Mouse (Mus musculus) retina, postnatal 1 day (tissue): ENCODE results near the gene Acap1.
"Not testable (repeated sequence)": the region's sequence is repeated elsewhere in the genome, so short reads cannot be mapped to it uniquely, and the experiment has no call there.

Experiments
- DNase-seq: peaks from one replicate; pipeline ENCODE4 v3.0.0-alpha.2; 2012

The Acap1 gene

GRCm38 (mm10) chr11:69867335-69867734, 28.0 kb downstream of the Acap1 start:
- DNase-seq: no peak

GRCm38 (mm10) chr11:69865561-69865960, 29.8 kb downstream of the Acap1 start:
- DNase-seq: no peak

GRCm38 (mm10) chr11:69864138-69864860, 31.0 kb downstream of the Acap1 start:
- DNase-seq: no peak

GRCm38 (mm10) chr11:69863729-69864128, 31.6 kb downstream of the Acap1 start:
- not testable (repeated sequence) for DNase-seq

- no peak for DNase-seq
Observed at GRCm38 (mm10) chr11:69858113-69858998, 37.0 kb downstream of the Acap1 start, which contains the start of gene Tnk1. Gene Tnk1, minus strand, starts transcription at chr11:69858730.

GRCm38 (mm10) chr11:69855347-69855746, 40.0 kb downstream of the Acap1 start:
- peak; percentile 70 for DNase-seq

GRCm38 (mm10) chr11:69854680-69855079, 40.7 kb downstream of the Acap1 start:
- no peak for DNase-seq

- peak; percentile 24 for DNase-seq
Observed at GRCm38 (mm10) chr11:69853994-69854393, 41.3 kb downstream of the Acap1 start.

GRCm38 (mm10) chr11:69850754-69851153, 44.6 kb downstream of the Acap1 start:
- no peak for DNase-seq

- DNase-seq: no peak
Observed at GRCm38 (mm10) chr11:69849884-69850283, 45.5 kb downstream of the Acap1 start.

- no peak for DNase-seq
Observed at GRCm38 (mm10) chr11:69849128-69849527, 46.2 kb downstream of the Acap1 start.

- no peak for DNase-seq
Observed at GRCm38 (mm10) chr11:69848021-69848420, 47.3 kb downstream of the Acap1 start.

- no peak for DNase-seq
Observed at GRCm38 (mm10) chr11:69846738-69847688, 48.3 kb downstream of the Acap1 start.

- DNase-seq: peak; percentile 95
Observed at GRCm38 (mm10) chr11:69846198-69846680, 49.1 kb downstream of the Acap1 start, which contains the start of gene Plscr3. Gene Plscr3, plus strand, starts transcription at chr11:69846376.

GRCm38 (mm10) chr11:69838714-69839104, 56.6 kb downstream of the Acap1 start:
- no peak for DNase-seq

GRCm38 (mm10) chr11:69837952-69838713, 57.2 kb downstream of the Acap1 start, which contains the start of gene Tmem256:
Gene Tmem256, plus strand, starts transcription at chr11:69838514.
- DNase-seq: peak; percentile 99

GRCm38 (mm10) chr11:69837604-69837951, 57.8 kb downstream of the Acap1 start, which contains the start of gene Nlgn2:
Gene Nlgn2, minus strand, starts transcription at chr11:69837784.
- no peak for DNase-seq

GRCm38 (mm10) chr11:69836703-69837576, 58.4 kb downstream of the Acap1 start:
- peak; percentile 50 for DNase-seq

GRCm38 (mm10) chr11:69835966-69836335, 59.4 kb downstream of the Acap1 start:
- DNase-seq: no peak

GRCm38 (mm10) chr11:69835326-69835965, 59.9 kb downstream of the Acap1 start:
- DNase-seq: peak; percentile 64
